Mouse (Mus musculus) MEL-GATA-1-ER (cell line): Measurements from ENCODE around the gene Ccdc136.

Experiments used
- DNase-seq: peaks from one replicate; pipeline ENCODE4 v3.0.0-alpha.2; 2012; ENCODE audit warnings: low read depth; ENCODE audit errors: extremely low read depth

Gene Ccdc136

DNA sequence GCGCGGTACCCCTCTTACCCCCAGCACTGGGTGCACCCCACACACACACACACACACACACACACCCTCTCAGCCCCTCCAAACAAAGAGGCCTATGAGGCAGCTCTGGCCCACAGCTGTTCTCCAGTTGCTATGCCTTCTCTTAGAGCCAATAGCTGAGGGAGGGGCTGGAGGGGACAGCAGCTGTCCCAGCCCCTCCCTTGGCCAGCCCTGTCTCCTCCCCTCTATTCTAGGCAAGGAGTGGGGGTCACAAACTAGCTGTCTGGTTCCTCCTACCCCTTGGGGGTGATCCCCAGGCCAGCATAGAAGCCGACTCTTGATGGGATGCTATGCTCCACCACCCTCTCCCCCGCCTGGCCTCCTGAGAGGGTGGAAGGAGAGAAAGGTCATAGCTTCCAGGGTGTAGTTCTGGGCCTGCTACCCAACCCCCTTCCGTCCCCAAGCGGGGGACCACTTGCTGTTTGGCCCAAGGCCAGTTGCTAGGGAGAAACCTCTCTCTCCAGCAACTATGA, 39.9 kb downstream of the Ccdc136 start:
- no peak for DNase-seq

DNA sequence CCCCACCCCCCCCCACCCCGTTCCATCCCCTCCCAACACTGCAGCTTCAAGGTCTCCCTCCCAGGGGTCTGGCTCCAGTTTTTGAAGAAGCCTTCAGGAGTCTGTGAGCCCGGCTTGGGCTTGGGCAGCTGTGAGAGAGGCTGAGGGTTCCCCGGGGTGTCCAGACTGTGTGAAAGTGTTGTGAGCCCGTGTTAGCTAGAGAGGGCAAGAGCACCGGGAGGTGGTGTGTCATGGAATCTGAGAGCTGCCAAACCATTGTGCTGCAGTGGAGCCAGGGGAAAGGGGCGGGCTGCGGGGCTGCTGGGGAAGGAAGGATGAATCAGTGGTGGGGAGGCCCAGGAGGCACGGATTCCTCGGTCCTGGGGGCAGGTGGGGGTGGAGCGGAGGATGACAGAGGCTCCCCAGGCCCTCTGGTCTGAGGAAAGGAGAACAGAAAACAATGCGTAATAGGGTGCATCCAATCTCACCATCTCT, 40.4 kb downstream of the Ccdc136 start:
- no peak for DNase-seq

DNA sequence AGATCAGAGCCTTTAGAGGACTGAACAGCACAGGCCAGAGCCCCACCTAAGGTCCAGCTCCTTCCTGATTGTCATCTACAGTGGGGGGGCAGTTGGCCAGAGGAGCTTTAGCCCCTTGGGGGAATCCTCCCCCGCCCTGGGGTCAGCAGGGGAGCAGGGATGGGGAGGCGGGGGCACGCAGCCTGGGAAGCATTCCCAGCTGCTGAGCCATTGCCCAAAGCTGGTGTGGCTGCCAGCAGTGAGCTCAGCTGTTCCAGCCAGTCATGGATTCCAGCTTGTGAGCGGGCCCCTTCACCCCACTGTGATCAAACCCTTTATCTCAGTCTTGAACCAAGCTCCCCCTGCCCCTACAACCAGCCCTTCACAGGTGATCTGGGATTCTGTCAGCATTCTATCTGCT, 43.1 kb downstream of the Ccdc136 start:
- DNase-seq: no peak

DNA sequence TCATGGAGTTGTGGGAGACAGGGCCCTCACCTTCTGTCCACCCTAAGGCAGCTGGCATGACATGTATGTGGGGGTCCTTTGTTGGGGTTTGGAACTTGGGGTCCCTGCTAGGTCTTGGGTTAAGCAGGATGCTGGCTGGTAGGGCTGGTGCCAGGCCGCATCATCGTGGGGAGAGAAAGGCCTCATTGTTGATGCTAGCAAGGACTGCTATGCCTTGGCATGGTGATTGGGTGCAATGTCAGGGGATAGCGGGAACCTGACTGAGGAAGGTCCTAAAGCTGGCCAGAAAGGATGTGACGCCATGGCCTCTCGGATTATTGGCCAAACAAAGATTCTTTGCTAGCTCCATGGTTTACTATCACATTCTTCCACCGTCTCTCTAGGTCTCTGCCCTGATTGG, 43.7 kb downstream of the Ccdc136 start:
- no peak for DNase-seq

DNA sequence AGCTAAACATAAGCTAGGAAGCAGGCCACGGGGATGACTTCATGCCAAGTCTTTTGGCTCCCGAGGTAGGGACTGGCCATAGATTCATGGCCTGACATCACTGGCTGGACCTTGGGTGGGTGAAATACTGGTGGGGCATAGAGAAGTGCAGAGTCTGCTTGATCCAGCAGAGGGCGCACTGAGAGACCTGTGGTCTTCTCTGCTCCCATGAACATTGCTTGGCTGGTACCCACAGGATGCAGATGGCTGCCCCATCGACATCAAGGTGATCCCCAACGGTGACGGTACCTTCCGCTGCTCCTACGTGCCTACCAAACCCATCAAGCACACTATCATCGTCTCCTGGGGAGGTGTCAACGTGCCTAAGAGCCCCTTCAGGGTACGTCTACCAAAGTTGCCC, 48.7 kb downstream of the Ccdc136 start:
- DNase-seq: no peak

DNA sequence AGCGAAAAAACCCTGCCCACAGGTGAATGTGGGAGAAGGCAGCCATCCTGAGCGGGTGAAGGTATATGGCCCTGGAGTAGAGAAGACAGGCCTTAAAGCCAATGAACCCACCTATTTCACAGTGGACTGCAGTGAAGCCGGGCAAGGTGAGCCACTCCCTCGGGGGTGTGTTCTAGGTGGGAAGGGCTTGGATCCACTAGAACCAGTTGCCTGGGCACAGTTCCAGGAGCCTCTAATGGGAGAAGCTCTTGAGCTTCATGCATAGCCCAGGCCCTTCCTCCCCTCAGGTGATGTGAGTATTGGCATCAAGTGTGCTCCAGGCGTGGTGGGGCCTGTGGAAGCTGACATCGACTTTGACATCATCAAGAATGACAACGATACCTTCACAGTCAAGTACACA, 49.2 kb downstream of the Ccdc136 start:
- DNase-seq: no peak

DNA sequence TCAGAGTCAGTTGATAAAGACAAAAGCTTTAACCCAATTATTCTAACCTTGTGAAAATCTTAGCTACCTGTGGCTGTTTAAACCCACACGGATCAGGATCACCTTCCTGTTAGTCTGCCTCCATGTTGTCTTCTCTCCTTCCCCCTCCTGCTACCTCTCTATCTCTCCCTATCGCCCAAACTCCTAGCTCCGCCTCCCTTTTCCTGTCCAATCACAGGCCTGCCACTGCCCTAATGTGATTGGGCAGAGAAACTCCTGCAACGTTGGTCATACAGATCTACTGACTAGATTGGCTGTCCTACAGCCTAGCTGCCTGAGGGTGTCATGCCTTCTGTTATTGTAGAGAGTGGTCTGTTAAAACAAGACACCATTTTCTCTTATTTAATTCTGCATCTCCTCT, 53.7 kb downstream of the Ccdc136 start:
- peak; percentile 81 for DNase-seq

DNA sequence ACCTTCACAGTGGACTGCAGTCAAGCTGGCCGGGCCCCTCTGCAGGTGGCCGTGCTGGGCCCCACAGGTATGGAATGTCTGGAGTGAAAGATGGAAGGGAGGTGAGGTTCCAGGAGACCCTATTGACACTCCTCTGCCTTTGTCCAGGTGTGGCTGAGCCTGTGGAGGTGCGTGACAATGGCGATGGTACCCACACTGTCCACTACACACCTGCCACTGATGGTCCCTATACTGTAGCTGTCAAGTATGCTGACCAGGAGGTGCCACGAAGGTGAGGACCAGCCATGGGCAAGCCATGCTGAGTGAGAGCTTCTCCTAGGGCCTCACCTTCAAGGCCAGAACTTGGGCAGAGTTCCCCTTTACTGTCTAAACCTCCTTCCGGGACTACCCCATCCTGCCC, 54.6 kb downstream of the Ccdc136 start:
- DNase-seq: no peak

DNA sequence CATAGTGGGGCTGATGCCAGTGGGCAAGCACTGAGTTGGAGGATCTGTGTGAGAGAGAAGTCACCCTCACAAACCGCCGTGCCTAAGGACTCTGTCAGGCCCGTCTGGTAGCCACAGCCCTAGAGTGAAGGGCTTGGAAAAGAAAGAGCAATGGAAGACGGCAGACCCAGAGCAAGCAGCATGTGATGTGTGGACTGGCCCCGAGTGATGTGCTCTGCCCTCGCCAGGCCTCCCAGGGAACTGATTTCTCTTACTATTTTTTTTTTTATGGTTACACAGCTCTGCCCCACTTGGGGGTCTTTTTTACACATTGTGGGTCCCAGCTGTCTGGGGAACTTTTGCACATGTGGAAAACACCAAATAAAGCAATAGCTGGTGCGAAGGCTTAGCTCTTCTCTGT, 65.4 kb downstream of the Ccdc136 start:
- no peak for DNase-seq

DNA sequence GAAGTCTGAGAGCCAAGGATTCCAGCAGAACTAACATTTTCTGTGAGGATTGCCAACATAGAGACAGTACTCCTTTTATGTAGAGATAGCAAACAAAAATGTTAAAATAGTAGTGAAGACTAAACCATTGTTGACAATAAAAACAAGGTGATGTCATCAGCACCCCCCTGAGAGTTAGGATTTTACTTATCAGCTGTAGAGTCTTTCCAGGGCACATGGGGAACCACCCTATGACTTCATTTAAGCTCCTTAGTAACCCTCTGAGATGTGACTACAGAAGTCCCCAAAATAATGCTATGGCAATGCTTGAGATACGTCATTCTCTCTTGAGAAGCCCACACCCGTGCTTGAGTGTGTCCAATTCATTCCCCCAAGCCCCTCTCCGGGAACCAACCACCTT, 67.3 kb downstream of the Ccdc136 start:
- DNase-seq: no peak

DNA sequence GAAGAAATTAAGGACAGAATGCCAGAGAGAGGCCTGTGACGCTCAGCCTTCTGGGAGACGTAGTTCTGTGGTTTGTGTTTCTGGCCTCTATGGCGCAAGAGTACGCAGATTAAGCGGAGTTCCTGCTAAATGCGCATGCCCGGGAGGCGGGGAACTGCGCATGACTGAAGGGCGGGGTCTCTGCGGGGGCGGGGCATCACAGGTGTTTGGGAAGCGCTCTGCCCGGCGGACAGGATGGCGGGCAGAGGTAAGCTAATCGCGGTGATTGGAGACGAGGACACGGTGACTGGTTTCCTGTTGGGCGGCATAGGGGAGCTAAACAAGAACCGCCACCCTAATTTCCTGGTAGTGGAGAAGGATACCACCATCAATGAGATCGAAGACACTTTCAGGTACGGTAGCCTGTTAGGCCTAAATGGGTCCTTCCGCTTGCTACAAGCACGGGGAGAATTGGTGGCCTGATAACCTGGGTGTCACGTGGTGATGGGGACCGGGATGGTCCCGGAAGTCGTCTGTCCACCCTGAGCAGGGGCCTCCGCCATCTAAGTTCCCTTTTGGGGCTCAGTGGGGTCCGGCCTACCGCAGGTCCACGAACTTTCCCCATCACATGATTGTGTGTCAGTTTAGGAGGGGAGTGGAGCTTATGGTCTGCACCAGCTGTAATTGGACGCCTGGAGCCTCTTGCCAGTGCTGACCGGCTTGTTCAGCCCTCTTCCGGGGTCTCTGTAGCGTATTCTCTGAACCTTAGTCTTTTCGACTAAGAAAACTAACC, 71.7 kb downstream of the Ccdc136 start, which contains the start of gene Atp6v1f:
Gene Atp6v1f, plus strand, starts transcription at position 136 of the 772 bp plus-strand sequence.
- DNase-seq: peak; percentile 94

DNA sequence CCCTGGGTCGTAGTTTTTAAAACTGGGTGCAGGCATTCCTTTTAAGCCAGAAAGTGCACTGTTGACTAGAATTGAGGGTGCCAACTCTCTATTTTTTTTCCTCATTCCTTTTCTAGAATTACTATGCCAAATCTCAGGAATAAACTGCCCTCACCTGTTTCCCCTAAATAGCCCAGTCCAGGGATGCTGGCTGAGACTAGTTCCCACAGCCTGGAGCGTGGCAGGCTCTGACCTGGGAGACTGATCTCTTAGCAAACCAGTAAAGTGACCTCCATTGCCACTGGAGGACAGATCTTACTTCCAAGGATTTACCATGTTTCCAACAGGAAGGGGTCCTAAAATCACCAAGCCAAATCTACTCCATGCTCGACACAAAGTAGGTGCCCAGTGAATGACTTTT, 72.7 kb downstream of the Ccdc136 start:
- no peak for DNase-seq

DNA sequence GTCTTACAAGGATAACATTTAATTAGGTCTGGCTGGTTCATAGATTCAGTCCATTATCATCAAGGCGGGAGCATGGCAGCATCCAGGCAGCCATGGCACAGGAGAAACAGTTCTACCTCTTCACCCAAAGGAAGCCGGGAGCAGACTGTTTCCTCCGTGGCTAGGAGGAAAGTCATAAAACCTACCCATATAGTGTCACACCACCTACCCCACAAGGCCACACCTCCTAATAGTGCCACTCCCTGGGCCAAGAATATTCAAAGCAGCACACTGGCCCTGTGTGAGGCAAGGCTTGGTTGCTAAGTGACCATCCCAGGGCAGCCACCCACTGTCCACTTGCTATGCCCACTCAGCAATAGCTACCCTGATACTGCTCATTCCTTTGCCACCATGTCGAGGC, 75.0 kb downstream of the Ccdc136 start, which contains the start of gene Atp6v1fnb:
Gene Atp6v1fnb, plus strand, starts transcription at position 301 of the 400 bp plus-strand sequence.
- DNase-seq: no peak

DNA sequence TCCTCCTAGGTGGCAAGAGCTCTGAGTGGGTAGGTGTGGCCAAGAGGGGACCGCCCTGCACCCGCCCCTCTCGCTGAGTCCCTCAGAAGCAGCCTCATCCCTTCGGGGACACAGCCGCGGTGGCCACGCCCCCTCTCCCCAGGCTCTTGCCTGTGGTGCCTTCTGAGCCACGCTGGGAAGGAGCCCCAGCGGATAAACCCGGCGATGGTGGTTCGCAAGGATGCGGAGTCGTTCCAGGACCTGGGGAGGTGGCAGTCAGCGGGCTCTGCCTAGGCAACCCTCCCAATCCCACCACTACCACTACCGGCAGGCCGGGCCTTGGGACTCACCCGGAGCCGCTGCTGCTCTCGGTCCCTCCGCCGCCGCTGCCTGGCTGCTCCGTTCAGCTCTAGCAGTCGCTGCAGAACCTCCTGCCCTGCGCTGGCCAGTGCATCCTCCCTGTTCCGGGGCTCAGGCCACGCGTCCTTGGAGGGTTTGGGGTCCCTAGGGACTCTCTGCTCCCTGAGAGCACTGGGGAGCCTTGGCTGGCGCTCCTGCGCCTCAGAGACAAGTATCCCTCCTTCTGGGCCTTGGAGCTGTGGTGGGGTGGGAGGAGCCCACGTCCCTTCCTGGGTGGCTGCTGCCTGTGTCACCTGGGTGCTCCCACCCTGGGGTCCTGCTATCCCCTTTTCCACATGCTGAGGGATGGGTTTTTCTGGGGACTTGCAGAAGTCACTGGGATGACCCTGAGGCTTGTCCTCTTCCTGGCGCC, 78.0 kb downstream of the Ccdc136 start:
- peak; percentile 81 for DNase-seq

DNA sequence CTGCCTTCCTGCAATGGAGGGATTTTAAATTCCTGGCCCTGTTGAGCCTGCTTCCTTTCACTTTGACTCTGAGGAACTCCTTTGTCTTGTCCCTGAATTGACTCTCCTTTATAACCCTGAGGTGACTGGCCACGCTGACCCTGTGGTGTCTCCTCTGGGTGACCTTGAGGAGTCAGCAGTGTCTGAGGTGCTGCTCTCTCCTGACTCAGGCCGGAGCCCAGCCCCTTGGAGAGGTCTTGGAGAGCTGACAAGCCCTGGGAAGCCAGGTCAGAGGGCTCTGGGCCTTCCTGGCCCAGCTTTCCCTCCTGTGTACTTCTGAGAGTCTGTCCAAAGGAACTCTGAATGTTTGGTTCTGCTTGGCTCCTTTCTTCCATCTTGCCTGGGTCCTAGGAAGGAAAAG, 78.6 kb downstream of the Ccdc136 start:
- DNase-seq: no peak
